Mouse (Mus musculus) G1E-ER4 (cell line): ENCODE results near the gene Dnaja2. TPM values are rescaled to one million over a fixed set of nuclear protein-coding genes. Genes with fewer than 3 reads are reported as not detected.

ENCODE experiments used
- GATA1 ChIP-seq: IDR thresholded peaks from one replicate; pipeline ENCODE4 v1.8.0; 2012; ENCODE audit warnings: low read length, inconsistent platforms
- polyA plus RNA-seq: library from polyadenylated mRNA; stranded (reverse); fragments of >175 nt; gene quantifications from 2 replicates; pipeline ENCODE4 v1.2.3, GENCODE M21; 2012

Dnaja2 gene
- polyA plus RNA-seq, 1 experiment, result 164 TPM

GRCm38 (mm10) chr8:85563336-85563735, 8.2 kb upstream of the Dnaja2 start:
- no peak for TF ChIP-seq GATA1

DNA sequence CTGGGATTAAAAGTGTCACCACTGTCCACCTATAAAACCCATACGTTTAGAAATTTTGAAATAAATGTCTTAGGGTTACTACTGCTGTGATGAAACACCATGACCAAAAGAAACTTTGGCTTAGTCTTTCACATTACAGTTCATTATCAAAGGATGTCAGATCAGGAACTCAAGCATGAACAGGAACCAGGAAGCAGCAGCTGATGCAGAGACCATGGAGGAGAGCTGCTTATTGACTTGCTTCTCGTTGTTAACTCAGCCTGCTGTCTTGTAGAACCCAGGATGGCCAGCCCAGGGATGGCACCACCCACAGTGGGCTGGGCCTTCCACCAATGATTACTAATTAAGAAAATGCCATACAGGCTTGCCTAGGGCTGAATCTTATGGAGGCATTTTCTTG, 4.8 kb upstream of the Dnaja2 start:
- TF ChIP-seq GATA1, result no peak

DNA sequence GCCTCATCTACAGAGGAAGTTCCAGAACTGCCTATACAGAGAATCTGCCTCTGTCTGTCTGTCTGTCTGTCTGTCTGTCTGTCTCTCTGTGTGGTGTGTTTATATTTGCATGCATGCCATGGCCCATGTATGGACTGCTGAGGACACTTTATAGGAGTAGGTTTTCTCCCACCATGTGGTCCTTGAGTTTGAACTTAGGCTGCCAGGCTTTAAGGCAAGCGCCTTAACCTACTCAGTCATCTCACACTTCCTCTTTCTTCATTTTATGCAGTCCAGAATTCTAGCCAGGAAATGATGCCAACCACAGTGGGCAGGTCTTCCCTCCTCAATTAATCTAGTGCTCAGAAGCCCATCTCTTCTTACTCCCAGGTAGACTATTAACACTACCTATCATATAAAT, 4.1 kb upstream of the Dnaja2 start:
- TF ChIP-seq GATA1, result no peak

GRCm38 (mm10) chr8:85557601-85557986, 2.5 kb upstream of the Dnaja2 start:
- no peak for TF ChIP-seq GATA1

- TF ChIP-seq GATA1, result no peak
These were observed 1.9 kb upstream of the Dnaja2 start for GRCm38 (mm10) chr8:85556986-85557600.

- TF ChIP-seq GATA1, result no peak
These were observed 558 bp downstream of the Dnaja2 start for GRCm38 (mm10) chr8:85554391-85555180.

GRCm38 (mm10) chr8:85551934-85552333, 3.2 kb downstream of the Dnaja2 start:
- TF ChIP-seq GATA1, result no peak

GRCm38 (mm10) chr8:85536332-85536731, 18.8 kb downstream of the Dnaja2 start:
- TF ChIP-seq GATA1, result peak; percentile 80

- no peak for TF ChIP-seq GATA1
These were observed 21.0 kb downstream of the Dnaja2 start for GRCm38 (mm10) chr8:85534163-85534562.

DNA sequence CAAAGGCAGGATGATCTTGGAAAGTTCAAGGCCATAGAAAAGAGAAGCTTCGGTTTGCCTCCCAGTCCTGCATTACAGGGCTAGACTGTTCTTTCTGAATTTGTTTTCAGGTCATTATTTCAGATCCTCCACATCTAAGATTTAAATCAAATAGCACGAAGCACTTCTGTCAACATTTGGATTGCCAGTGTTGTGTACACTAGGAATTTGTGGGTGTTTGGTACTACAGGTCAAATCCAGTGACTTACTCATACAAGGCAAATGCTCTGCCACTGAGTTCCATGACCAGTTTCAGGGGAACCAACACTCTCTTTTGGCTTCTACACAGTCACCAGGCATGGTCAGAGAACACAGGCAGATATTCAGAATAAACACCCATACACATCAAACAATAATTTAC, 21.7 kb downstream of the Dnaja2 start:
- TF ChIP-seq GATA1, result no peak

- TF ChIP-seq GATA1, result no peak
These were observed 22.3 kb downstream of the Dnaja2 start for GRCm38 (mm10) chr8:85532843-85533242.

GRCm38 (mm10) chr8:85531471-85531870, 23.7 kb downstream of the Dnaja2 start:
- no peak for TF ChIP-seq GATA1

GRCm38 (mm10) chr8:85530717-85531116, 24.4 kb downstream of the Dnaja2 start:
- no peak for TF ChIP-seq GATA1

- TF ChIP-seq GATA1, result no peak
These were observed 26.2 kb downstream of the Dnaja2 start for GRCm38 (mm10) chr8:85528959-85529358.

- TF ChIP-seq GATA1, result no peak
These were observed 29.0 kb downstream of the Dnaja2 start for GRCm38 (mm10) chr8:85526105-85526504.

DNA sequence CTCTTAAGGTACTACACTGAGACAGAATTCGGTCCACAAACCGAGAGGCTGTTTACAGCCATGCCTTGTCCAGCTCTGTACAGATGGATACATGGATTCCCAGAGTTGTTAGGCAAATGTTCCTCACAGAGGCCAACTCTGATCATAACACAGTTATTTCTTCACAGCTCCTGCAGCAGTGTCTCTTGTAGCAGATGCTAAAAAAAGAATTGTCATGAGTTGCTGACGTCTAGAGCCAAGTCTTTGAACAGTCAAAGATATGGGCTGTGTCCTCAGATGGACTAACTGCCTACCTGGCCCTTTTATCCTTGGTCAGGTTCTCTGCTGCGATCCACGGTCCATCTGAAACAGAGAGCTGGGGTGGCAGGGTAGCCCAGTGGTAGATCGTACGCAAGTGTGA, 31.1 kb downstream of the Dnaja2 start:
- TF ChIP-seq GATA1, result no peak

GRCm38 (mm10) chr8:85521332-85521731, 33.8 kb downstream of the Dnaja2 start:
- no peak for TF ChIP-seq GATA1
